Mouse (Mus musculus) thymus, adult 2 months (tissue): ENCODE data around the gene Adora1.

Experiments used
- CTCF ChIP-seq: fragments of 200-500 bp; IDR thresholded peaks from 2 replicates; pipeline ENCODE4 v1.5.1; 2012; ENCODE audit warnings: mild to moderate bottlenecking, control low read depth, low read length, moderate library complexity, borderline replicate concordance; ENCODE audit not compliant: control insufficient read depth, poor library complexity, insufficient read depth; ENCODE audit errors: extremely low read depth
- POLR2A ChIP-seq: fragments of 200-500 bp; IDR thresholded peaks from 2 replicates; pipeline ENCODE4 v1.6.1; 2012; ENCODE audit warnings: mild to moderate bottlenecking, low read length, control low read depth, moderate library complexity; ENCODE audit not compliant: control insufficient read depth, poor library complexity, insufficient read depth; ENCODE audit errors: extremely low read depth

GRCm38 (mm10) chr1:134221172-134221571, 14.1 kb downstream of the Adora1 start:
- TF ChIP-seq POLR2A (no peak), CTCF (no peak)
